Mouse (Mus musculus): Measurements from ENCODE around the gene A030005L19Rik. TPM values are rescaled to one million over a fixed set of nuclear protein-coding genes. Genes with fewer than 3 reads are reported as not detected.
"Not testable (repeated sequence)": the region's sequence is repeated elsewhere in the genome, so short reads cannot be mapped to it uniquely, and the experiment has no call there.

The A030005L19Rik gene
- polyA plus RNA-seq, 1 experiment from 2014 or later: 0.23 TPM

DNA sequence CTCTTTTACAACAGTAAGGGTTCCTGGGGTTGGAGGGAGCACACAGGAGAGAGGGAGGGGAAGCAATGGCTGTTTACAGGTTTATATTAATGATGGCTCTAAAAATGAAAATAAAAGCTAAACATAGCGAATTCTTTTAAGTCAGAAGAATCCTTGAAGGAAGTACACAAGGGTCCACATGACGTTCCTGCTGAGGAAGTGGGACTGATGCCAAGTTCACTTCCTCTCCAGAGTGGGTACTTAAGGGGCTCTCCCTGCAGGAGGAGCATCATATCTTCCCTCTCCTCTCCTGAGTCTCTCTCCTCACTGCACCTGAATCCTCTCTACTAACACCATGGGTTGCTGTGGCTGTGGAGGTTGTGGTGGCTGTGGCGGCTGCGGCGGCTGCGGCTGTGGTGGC, 11.5 kb downstream of the A030005L19Rik start, which contains the start of gene A030014E15Rik:
A030014E15Rik (plus strand) TSS at position 268 of the 400 bp plus-strand sequence.
- 97% methylated on average over 6 of the region's 6 CpGs for WGBS

DNA sequence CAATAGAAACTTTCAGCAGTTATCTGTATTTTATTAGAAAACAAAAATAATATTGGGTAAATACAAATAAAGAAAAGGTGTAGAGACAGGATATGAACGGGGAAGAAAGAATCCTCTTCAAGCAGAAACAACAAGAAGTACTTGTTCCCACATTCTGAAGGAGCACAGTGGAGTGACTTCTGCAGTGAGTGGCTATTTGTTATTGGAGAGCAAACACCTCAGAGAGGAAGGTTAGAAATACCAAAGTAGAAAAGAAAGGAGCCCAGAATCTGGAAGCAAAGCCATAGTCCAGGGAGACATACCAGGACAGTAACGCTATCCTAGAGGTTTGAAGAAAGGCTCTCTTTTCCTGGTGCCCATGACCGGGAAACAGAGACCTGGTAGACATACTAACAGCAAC, 17.4 kb downstream of the A030005L19Rik start:
- H3K4me2 ChIP-seq; H3K36me3 ChIP-seq (ENCODE audit: control insufficient read depth, insufficient read depth, low read length); ATAC-seq (ENCODE audit: low FRiP score); H3K4me3 ChIP-seq (ENCODE audit: low read depth, low read length); H3K4me1 ChIP-seq (ENCODE audit: control insufficient read depth, insufficient read depth, low read length); DNase-seq (ENCODE audit: low spot score, missing footprints); H3K27me3 ChIP-seq (ENCODE audit: control insufficient read depth, insufficient read depth, low read length); H3K27ac ChIP-seq (ENCODE audit: low read depth, low read length); H3K9me3 ChIP-seq (ENCODE audit: control insufficient read depth, low read length); H3K9ac ChIP-seq (ENCODE audit: low read length): not testable (repeated sequence)
- WGBS: 89% methylated on average over 3 of the region's 3 CpGs

More for the DNA sequence above, 11.5 kb downstream of the A030005L19Rik start, which contains the start of gene A030014E15Rik:
- Histone ChIP-seq H3K27ac (ENCODE audit: low read depth, low read length) (no peak within 1 kb of the TSS), H3K27me3 (ENCODE audit: control insufficient read depth, insufficient read depth, low read length) (no peaks in the 10 kb centered on the region), H3K36me3 (ENCODE audit: control insufficient read depth, insufficient read depth, low read length) (no peaks in the 10 kb centered on the region), H3K9ac (ENCODE audit: low read length) (no peak within 1 kb of the TSS), H3K9me3 (ENCODE audit: control insufficient read depth, low read length) (no peaks in the 10 kb centered on the region), H3K4me1 (ENCODE audit: control insufficient read depth, insufficient read depth, low read length) (no peaks in the 10 kb centered on the region), H3K4me3 (ENCODE audit: low read depth, low read length) (no peak within 1 kb of the TSS), H3K4me2 (no peak within 1 kb of the TSS)
- ATAC-seq (ENCODE audit: low FRiP score): no peak
- DNase-seq (ENCODE audit: low spot score, missing footprints): no peak

DNA sequence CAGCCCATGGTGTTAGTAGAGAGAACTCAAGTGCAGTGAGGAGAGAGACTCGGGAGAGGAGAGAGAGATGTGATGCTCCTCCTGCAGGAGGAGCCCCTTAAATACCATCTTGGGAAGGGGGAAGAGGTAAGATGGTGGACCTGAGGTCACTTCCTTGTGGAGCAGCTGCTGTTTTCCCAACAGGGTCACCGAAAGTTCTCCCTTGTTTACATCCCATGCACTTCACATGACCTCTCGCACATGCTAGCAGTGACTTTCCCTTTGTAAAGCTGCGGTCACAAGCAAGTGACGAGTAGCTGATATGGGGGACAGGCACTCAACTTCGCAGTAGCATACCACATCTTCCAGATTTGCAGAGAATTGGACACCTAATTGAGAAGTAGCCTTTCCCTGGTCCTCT, 18.2 kb downstream of the A030005L19Rik start, which contains the start of gene Gm6217:
Gm6217 (minus strand) TSS at position 74 of the 400 bp plus-strand sequence.
- not testable (repeated sequence) for H3K4me2 ChIP-seq; H3K36me3 ChIP-seq (ENCODE audit: control insufficient read depth, insufficient read depth, low read length); H3K9ac ChIP-seq (ENCODE audit: low read length); H3K27ac ChIP-seq (ENCODE audit: low read depth, low read length); H3K4me1 ChIP-seq (ENCODE audit: control insufficient read depth, insufficient read depth, low read length); H3K9me3 ChIP-seq (ENCODE audit: control insufficient read depth, low read length); H3K4me3 ChIP-seq (ENCODE audit: low read depth, low read length); DNase-seq (ENCODE audit: low spot score, missing footprints); H3K27me3 ChIP-seq (ENCODE audit: control insufficient read depth, insufficient read depth, low read length); ATAC-seq (ENCODE audit: low FRiP score)
- no CpG with 5 or more reads among the region's 6 CpGs for WGBS

DNA sequence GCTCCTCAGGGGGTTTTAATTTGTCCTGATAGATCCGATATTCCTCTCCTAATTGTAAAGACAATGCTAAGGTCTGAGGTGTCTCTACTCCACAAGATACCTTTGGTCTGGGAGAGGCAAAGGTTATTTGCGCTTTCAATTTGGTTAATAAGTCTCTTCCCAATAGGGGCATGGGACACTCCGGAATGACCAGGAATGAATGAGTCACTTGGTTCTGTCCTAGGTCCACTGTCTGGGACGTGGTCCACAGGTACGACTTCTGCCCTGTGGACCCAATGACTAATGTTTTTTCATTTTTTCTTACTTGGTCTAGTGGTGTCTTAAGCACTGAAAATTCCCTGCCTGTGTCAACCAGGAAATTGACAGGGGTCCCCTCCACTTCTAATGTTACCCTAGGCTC, 25.5 kb downstream of the A030005L19Rik start:
- Histone ChIP-seq H3K9me3 (ENCODE audit: control insufficient read depth, low read length) (no peaks in the 10 kb centered on the region), H3K4me1 (ENCODE audit: control insufficient read depth, insufficient read depth, low read length) (no peaks in the 10 kb centered on the region), H3K4me3 (ENCODE audit: low read depth, low read length) (no peak overlapping the region), H3K27me3 (ENCODE audit: control insufficient read depth, insufficient read depth, low read length) (no peaks in the 10 kb centered on the region), H3K9ac (ENCODE audit: low read length) (no peak overlapping the region), H3K4me2 (no peak overlapping the region), H3K27ac (ENCODE audit: low read depth, low read length) (no peak overlapping the region), H3K36me3 (ENCODE audit: control insufficient read depth, insufficient read depth, low read length) (no peaks in the 10 kb centered on the region)
- WGBS: 84% methylated on average over 5 of the region's 5 CpGs
- no peak for DNase-seq (ENCODE audit: low spot score, missing footprints)
- ATAC-seq (ENCODE audit: low FRiP score): no peak

DNA sequence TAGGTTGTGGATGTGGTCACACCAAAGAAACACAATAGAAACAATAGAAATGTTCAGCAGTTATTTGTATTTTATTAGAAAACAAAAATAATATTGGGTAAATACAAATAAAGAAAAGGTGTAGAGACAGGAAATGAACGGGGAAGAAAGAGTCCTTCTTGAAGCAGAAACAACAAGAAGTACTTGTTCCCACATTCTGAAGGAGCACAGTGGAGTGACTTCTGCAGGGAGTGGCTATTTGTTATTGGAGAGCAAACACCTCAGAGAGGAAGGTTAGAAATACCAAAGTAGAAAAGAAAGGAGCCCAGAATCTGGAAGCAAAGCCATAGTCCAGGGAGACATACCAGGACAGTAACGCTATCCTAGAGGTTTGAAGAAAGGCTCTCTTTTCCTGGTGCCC, 29.4 kb downstream of the A030005L19Rik start:
- H3K36me3 ChIP-seq (ENCODE audit: control insufficient read depth, insufficient read depth, low read length); DNase-seq (ENCODE audit: low spot score, missing footprints); H3K4me3 ChIP-seq (ENCODE audit: low read depth, low read length); H3K4me2 ChIP-seq; H3K27me3 ChIP-seq (ENCODE audit: control insufficient read depth, insufficient read depth, low read length); H3K9me3 ChIP-seq (ENCODE audit: control insufficient read depth, low read length); ATAC-seq (ENCODE audit: low FRiP score); H3K27ac ChIP-seq (ENCODE audit: low read depth, low read length); H3K9ac ChIP-seq (ENCODE audit: low read length); H3K4me1 ChIP-seq (ENCODE audit: control insufficient read depth, insufficient read depth, low read length): not testable (repeated sequence)
- WGBS: 89% methylated on average over 1 of the region's 2 CpGs

DNA sequence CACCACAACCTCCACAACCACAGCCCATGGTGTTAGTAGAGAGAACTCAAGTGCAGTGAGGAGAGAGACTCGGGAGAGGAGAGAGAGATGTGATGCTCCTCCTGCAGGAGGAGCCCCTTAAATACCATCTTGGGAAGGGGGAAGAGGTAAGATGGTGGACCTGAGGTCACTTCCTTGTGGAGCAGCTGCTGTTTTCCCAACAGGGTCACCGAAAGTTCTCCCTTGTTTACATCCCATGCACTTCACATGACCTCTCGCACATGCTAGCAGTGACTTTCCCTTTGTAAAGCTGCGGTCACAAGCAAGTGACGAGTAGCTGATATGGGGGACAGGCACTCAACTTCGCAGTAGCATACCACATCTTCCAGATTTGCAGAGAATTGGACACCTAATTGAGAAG, 30.2 kb downstream of the A030005L19Rik start, which contains the start of gene A030003K21Rik:
A030003K21Rik (minus strand) TSS at position 94 of the 400 bp plus-strand sequence.
- not testable (repeated sequence) for H3K4me3 ChIP-seq (ENCODE audit: low read depth, low read length); H3K27me3 ChIP-seq (ENCODE audit: control insufficient read depth, insufficient read depth, low read length); DNase-seq (ENCODE audit: low spot score, missing footprints); H3K4me1 ChIP-seq (ENCODE audit: control insufficient read depth, insufficient read depth, low read length); H3K27ac ChIP-seq (ENCODE audit: low read depth, low read length); H3K9me3 ChIP-seq (ENCODE audit: control insufficient read depth, low read length); ATAC-seq (ENCODE audit: low FRiP score); H3K9ac ChIP-seq (ENCODE audit: low read length); H3K4me2 ChIP-seq; H3K36me3 ChIP-seq (ENCODE audit: control insufficient read depth, insufficient read depth, low read length)
- WGBS: no CpG with 5 or more reads among the region's 6 CpGs

DNA sequence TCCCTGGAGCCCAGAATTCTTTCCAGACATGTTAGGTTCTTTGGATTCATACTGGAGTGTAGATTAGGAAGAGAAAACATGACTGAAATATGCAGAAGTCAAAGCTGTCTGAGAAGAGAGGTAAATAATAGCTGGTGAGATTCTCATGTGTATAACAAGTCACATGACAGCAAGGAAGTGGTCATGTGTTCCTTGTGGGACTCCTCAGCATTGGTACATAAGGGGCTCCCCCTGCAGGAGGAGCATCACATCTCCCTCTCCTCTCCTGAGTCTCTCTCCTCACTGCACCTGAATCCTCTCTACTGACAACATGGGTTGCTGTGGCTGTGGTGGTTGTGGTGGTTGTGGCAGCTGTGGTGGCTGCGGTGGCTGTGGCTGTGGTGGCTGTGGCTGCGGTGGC, 32.9 kb downstream of the A030005L19Rik start:
- WGBS: 94% methylated on average over 2 of the region's 2 CpGs
- ATAC-seq (ENCODE audit: low FRiP score); H3K4me3 ChIP-seq (ENCODE audit: low read depth, low read length): not testable (repeated sequence)

DNA sequence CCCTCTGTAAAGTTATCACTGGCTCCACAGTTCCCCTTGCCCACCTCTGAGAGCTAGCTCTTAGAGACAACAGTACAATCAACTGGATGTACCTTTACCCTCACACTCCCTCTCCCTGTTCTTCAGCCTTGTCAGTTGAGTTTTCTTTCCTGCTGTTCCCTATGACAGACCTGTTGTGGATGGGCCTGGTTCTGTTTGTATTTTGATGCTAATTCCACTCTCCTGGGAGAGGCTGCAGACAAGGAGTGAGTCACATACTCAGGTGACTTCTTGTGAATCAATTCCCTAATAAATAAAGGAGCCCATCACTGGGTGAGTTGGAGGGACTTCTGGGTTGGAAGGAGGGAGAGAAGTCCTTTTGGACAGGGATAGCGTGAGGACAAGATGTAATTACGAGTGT, 35.5 kb downstream of the A030005L19Rik start:
- H3K4me1 ChIP-seq (ENCODE audit: control insufficient read depth, insufficient read depth, low read length): no peaks in the 10 kb centered on the region
- H3K27me3 ChIP-seq (ENCODE audit: control insufficient read depth, insufficient read depth, low read length): no peaks in the 10 kb centered on the region
- no peak overlapping the region for H3K9ac ChIP-seq (ENCODE audit: low read length)
- DNase-seq (ENCODE audit: low spot score, missing footprints): no peak
- no peaks in the 10 kb centered on the region for H3K36me3 ChIP-seq (ENCODE audit: control insufficient read depth, insufficient read depth, low read length)
- no peak overlapping the region for H3K27ac ChIP-seq (ENCODE audit: low read depth, low read length)
- H3K4me2 ChIP-seq: no peak overlapping the region
- no peak for ATAC-seq (ENCODE audit: low FRiP score)
- 91% methylated on average over 2 of the region's 2 CpGs for WGBS
- H3K4me3 ChIP-seq (ENCODE audit: low read depth, low read length): no peak overlapping the region
- no peaks in the 10 kb centered on the region for H3K9me3 ChIP-seq (ENCODE audit: control insufficient read depth, low read length)

More for the DNA sequence above, 32.9 kb downstream of the A030005L19Rik start:
- not testable (repeated sequence) for H3K27me3 ChIP-seq (ENCODE audit: control insufficient read depth, insufficient read depth, low read length); H3K9ac ChIP-seq (ENCODE audit: low read length); H3K9me3 ChIP-seq (ENCODE audit: control insufficient read depth, low read length); H3K4me1 ChIP-seq (ENCODE audit: control insufficient read depth, insufficient read depth, low read length); H3K27ac ChIP-seq (ENCODE audit: low read depth, low read length); H3K4me2 ChIP-seq; H3K36me3 ChIP-seq (ENCODE audit: control insufficient read depth, insufficient read depth, low read length); DNase-seq (ENCODE audit: low spot score, missing footprints)

DNA sequence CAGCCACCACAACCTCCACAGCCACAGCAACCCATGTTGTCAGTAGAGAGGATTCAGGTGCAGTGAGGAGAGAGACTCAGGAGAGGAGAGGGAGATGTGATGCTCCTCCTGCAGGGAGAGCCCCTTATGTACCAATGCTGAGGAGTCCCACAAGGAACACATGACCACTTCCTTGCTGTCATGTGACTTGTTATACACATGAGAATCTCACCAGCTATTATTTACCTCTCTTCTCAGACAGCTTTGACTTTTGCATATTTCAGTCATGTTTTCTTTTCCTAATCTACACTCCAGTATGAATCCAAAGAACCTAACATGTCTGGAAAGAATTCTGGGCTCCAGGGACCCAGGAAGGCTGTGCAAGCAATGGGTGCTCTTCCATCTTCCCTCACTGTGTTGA, 42.8 kb downstream of the A030005L19Rik start, which contains the start of gene Gm7544:
Gm7544 (minus strand) TSS at position 101 of the 400 bp plus-strand sequence.
- not testable (repeated sequence) for ATAC-seq (ENCODE audit: low FRiP score); H3K27me3 ChIP-seq (ENCODE audit: control insufficient read depth, insufficient read depth, low read length); H3K9ac ChIP-seq (ENCODE audit: low read length); H3K4me1 ChIP-seq (ENCODE audit: control insufficient read depth, insufficient read depth, low read length); DNase-seq (ENCODE audit: low spot score, missing footprints); H3K36me3 ChIP-seq (ENCODE audit: control insufficient read depth, insufficient read depth, low read length); H3K4me3 ChIP-seq (ENCODE audit: low read depth, low read length); H3K4me2 ChIP-seq; H3K27ac ChIP-seq (ENCODE audit: low read depth, low read length); H3K9me3 ChIP-seq (ENCODE audit: control insufficient read depth, low read length)
